Mouse (Mus musculus) heart, postnatal 0 days (tissue): Measurements from ENCODE around the gene Mrpl55.
A peak's percentile ranks its signal among the peaks of the same experiment; 100 is the strongest.

ENCODE experiments used
- CTCF ChIP-seq: IDR thresholded peaks from 2 replicates; pipeline ENCODE4 v1.5.1; 2016; ENCODE audit warnings: antibody characterized with exemption, control low read depth, low read depth
- EP300 ChIP-seq: IDR thresholded peaks from 2 replicates; pipeline ENCODE4 v1.6.1; 2016; ENCODE audit warnings: antibody characterized with exemption, low read depth

DNA sequence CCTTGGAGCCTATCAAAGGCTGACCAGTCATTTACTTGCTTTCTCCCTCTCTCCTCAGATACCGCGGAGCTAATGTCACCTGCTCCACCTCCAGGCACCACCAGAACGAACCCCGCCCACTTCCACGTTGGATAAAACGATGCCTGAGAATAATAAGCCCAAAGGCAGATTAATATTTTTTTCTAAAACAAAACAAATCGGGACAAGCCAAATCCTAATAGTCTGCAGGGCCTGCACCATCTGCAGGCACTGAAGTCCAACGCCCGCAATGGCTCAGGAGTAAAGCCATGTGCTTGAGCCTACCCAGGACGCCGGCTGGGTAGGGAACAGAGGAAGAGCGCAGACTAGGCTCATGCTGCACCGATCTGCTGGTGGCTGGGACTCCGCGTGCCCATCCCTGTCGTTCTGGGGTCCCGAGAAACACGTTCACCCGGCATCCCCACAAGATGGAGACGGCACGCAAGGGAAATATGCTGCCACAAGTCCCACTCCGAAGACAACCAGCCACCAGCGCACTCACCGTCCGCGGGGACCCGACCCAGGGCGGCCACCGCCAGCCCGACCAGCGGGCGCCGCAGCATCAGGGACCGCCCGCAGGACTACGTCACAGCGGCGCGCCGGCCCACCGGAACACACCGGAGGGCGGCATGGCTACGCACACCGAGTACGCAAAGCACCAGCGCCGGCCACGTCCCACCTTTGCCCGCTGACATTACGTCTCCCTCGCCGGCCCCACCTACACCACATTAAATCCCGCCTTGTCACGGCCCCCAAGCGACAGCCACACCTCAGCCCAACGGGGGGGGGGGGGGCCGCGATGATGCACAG, 10.8 kb upstream of the Mrpl55 start:
- no peak for TF ChIP-seq CTCF
- peak; percentile 68; the same call in 1 of the 2 replicates for TF ChIP-seq EP300
